Mouse (Mus musculus): Measurements from ENCODE around the gene Gjc1. TPM values are rescaled to one million over a fixed set of nuclear protein-coding genes. Genes with fewer than 3 reads are reported as not detected.

Gene Gjc1
- total RNA-seq, 2 experiments from 2014 or later, result 12.0 to 16.4 TPM

- DNase-seq (ENCODE audit: low spot score in 2 of 2), result peak; percentile 29 to 59
These were observed 1.1 kb downstream of the Gjc1 start for GRCm38 (mm10) chr11:102818121-102819020.

DNA sequence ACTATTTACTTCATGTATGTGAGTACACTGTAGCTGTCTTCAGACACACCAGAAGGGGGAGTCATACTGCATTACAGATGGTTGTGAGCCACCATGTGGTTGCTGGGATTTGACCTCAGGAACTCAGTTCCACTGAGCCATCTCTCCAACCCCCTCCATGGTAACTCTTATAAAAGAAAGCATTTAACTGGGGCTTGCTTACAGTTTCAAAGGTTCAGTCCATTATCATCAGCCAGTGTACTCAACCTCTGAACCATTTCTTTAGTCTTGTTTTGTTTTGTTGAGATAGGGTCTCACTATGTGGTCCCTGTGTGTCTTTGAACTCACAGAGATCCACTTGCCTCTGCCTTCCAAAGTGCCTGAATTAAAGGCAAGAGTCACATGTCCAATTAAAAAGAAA lies 4.6 kb downstream of the Gjc1 start:
- DNase-seq (ENCODE audit: low spot score in 2 of 2), result no peak

DNA sequence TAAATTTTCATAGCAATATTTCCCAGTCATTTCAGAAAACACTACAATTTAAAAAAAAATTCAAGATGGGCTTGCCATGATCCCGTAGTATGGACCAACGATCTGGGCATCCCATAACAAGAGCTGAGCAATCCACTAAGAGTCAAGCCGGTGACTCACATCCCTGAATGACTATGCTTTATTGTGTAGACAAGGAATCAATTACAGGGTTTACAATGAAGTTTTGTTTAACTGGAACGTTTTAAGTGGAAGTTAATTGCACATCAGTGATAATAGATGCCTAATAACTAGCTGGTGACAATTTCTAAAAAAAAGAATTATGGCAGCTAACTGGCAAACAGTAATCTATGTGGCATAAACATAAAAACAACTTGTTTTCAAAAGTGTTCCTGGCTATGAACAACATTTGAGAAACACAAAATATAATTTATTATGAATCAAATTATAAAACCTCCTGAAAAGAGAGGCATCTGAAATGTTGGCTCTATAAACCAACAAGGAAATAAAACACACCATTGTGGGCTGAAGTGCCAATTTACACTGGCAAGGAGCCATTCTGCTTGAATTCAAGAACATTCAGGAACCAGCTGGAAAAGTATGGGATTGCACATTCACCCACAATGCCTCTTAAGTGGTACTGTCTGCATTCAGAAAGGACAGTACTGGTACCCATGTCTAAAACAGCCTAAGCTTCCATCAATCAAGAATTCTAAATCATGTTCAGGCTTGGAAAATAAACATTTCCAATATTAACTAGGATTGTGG lies 8.6 kb downstream of the Gjc1 start:
- DNase-seq (ENCODE audit: low spot score in 2 of 2), result no peak

DNA sequence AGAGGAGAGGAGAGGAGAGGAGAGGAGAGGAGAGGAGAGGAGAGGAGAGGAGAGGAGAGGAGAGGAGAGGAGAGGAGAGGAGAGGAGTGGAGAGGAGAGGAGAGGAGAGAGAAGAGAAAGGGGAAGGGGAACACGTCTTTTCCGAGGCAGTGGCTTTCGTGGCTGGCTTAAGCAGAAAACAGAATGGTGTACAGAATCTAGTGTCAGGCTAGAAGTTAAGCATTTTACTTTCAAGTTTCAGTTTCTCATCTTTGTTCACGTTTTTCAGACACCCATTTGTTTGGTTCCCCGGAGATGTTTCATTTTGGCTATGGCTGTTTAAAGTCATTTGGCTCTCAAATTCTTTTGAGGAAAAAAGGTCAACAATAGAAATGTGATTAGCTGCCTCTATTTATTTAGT lies 11.3 kb downstream of the Gjc1 start:
- DNase-seq (ENCODE audit: low spot score in 2 of 2), result no peak

GRCm38 (mm10) chr11:102803453-102803852 lies 16.0 kb downstream of the Gjc1 start:
- DNase-seq (ENCODE audit: low spot score in 2 of 2), result no peak

GRCm38 (mm10) chr11:102794157-102794556 lies 25.3 kb downstream of the Gjc1 start:
- no peak for DNase-seq (ENCODE audit: low spot score in 2 of 2)

- no peak for DNase-seq (ENCODE audit: low spot score in 2 of 2)
These were observed 27.6 kb downstream of the Gjc1 start for GRCm38 (mm10) chr11:102791682-102792445.

- no peak for DNase-seq (ENCODE audit: low spot score in 2 of 2)
These were observed 31.8 kb downstream of the Gjc1 start for GRCm38 (mm10) chr11:102787688-102788177.

- no peak for DNase-seq (ENCODE audit: low spot score in 2 of 2)
These were observed 36.1 kb downstream of the Gjc1 start for GRCm38 (mm10) chr11:102783443-102783842.

DNA sequence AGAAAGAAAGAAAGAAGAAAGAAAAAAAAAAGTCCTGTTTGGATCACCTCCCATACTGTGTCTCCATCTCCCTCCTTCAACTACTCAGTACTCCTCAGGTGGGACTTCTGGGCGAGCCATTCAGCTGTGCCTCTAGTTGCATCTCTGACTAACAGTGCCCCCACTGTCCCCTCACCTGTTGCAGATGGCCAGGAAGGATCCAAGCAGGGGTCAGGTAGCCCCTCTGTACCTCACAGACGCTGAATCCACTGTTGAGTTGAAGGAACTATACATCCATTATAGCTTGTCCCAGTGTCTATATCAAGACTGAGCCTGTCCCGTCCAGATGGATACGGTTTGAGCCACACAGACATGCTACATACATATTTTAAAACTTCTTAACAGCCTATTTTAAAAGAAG lies 38.0 kb downstream of the Gjc1 start:
- no peak for DNase-seq (ENCODE audit: low spot score in 2 of 2)

DNA sequence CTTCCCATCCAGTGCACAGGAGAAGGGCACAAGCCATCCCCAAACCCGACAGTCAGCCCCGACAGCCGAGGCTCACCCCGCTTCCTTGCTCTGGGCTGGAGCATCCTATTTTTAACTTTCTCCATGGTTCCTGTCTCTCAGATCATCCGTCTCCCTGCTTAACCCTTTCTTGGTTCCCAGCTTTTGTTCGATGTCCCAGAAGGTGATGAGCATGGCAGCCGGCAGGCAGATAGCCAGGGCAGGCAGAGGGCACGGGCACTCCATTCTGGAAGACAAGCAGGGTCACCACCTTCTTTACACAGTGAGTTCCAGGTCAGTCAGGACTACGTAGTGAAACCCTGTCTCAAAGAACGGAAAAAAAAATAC lies 38.5 kb downstream of the Gjc1 start:
- no peak for DNase-seq (ENCODE audit: low spot score in 2 of 2)

- DNase-seq (ENCODE audit: low spot score in 2 of 2), result no peak
These were observed 39.1 kb downstream of the Gjc1 start for GRCm38 (mm10) chr11:102780271-102780985.

DNA sequence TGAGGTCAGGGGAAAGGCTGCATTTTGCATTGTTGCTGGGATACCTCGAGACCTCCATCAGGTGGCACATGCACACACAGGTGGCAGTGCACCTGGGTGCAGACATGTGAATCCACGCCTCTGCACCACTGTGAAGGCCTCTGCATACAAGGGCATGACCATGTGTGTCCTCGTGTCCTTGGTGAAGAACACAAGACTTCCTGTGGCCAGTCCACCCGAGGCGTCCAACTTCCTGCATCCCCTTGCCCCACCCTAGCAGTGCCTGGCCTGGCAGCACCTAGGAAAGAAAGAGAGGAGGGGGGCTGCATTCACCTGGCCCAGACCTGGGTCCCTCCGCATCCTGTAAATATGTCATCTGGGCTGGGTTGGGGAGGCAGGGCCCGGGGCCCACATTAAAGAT lies 39.7 kb downstream of the Gjc1 start:
- no peak for DNase-seq (ENCODE audit: low spot score in 2 of 2)

- DNase-seq (ENCODE audit: low spot score in 2 of 2), result no peak
These were observed 40.3 kb downstream of the Gjc1 start for GRCm38 (mm10) chr11:102779081-102779638.

DNA sequence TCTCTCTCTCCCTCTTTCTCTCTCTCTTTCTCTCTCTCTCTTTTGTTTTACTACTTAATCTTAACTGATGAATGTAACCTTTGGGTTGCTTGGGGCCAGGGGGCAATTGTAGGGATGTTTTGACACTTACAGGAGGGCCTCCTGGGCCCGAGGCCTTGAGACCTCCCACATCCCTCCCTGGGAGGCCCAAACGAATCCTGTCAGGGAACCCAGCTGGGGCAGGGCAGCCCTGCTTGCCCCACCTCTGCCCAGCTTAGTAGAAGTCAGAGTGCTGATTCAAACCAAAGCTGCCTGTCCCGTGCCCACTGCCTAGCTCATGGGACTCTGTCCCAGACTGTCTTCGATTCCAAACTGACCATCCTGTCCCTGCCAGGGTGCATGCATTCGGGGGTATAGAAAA lies 40.9 kb downstream of the Gjc1 start:
- DNase-seq (ENCODE audit: low spot score in 2 of 2), result no peak

DNA sequence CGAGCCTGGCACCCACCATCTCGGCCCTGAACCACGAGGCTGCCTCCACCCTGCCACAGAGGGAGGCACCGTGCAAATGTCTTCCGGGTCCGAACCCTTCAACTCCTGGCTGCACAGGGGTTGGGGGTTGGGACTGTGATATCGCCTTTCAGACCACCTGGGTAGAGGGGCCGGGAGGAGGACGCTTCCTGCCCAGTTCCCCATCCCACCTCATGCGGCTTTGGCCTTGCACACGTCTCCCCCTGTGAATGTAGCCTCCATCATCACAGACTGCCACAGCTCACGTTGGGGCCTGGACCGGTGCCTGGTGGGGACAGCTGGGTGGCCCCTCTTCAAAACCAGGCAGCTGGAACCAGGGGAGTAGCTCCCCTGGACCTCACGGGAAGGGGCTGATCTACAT lies 41.3 kb downstream of the Gjc1 start:
- DNase-seq (ENCODE audit: low spot score in 2 of 2), result no peak

- DNase-seq (ENCODE audit: low spot score in 2 of 2), result peak; percentile 84 to 85
These were observed 41.9 kb downstream of the Gjc1 start for GRCm38 (mm10) chr11:102777598-102777997.

GRCm38 (mm10) chr11:102774621-102775141 lies 44.8 kb downstream of the Gjc1 start:
- peak; percentile 67 to 71 for DNase-seq (ENCODE audit: low spot score in 2 of 2)

- peak; percentile 91 to 92 for DNase-seq (ENCODE audit: low spot score in 2 of 2)
These were observed 45.5 kb downstream of the Gjc1 start for GRCm38 (mm10) chr11:102773713-102774611.
